Mouse (Mus musculus) telencephalon, adult 2 months (tissue): ENCODE measurements around the gene Clic1.

Source experiments
- DNase-seq: peaks from one replicate; pipeline ENCODE4 v3.0.0-alpha.2; 2011; ENCODE audit warnings: low read depth, low spot score

The Clic1 gene

DNA sequence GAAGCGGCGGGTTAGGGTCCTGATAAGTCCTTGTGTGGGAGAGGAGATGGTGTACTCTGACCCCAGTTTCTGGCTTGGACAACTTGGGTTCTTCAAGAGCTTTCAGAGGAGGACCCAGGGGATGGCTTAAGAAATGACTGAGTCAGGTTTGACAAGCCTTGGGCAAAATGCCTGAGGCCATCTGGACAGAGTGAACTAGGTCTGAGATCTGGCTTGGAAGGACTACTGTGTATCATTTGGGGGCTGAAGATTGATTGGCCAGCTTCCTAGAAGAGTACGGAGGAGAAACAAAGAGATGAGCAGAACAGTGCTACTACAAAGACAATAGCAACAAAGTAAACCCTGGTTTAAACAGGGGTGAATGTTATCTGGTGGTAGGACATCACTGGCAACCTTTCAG lies 13.7 kb downstream of the Clic1 start:
- DNase-seq = no peak

DNA sequence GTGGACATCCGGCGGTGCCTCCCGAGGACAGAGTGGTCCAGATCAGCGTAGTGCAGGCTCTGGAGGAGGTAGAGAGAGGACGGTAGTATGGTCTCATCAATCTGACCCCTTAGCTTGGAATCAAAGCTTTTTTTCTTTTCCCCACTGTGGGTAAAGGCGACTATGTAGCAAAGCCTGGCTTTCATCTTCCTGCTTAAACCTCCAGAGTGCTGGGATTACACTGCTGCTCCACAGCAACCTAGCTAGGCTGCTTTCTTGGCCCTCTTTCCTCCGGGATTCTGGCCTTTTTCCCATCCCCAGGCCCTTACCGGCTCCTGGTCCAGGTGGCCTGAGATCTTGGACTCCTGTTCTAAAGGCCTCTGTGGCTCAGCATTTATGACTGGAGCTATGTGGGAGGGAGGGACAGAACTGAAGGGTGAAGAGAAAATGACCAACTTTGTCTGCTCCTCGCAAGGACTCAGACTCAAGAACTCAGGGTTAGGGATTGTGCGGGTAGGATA lies 14.7 kb downstream of the Clic1 start:
- no peak for DNase-seq

DNA sequence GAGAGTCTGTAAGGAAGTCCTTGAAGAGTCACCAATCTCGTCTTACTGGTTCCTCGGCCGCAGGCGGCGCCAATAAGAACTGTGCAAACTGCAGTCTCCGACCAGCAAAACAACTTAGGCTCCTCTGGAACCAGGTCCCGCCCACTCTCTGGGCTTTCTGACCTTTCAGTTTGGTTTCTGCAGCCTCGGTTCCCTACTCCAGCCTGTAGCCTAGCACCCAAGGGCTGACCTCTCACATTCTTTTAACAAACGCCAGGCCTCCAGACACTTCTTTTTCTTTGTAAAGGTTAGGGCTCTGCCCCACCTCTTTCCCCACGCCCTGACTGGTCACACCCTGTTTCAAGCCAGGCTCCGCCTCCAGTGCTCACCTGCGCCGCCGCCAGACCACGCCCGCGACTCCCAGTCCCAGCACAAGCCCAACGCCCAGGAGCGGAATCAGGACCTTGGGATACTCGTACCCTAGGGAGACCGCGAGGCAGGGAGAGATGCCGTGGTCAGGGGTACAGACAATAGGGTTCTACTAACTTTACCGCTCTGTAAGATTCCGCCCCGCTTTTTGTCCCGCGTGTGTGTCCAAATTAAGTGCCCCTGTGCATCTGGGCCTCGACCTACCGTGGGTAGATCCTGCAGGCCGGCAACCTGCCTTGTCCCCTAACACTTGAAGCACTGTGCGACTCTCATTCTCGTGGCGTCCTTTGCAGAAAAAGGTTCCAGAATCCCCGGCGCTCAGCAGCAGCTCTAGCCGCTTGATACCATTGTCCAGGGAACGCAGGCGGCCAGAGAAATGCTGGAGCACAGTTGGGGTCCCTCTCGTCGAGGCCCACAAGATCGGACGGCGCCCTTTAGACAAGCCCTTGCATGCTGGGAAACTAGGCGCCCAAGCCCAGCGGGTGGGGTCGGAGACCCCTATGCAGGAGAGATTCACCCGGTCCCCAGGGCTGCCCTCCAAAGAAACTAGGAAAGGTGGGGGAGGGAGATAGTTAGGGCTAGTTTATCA lies 15.5 kb downstream of the Clic1 start, which contains the start of gene Ly6g6c:
Gene Ly6g6c, plus strand, starts transcription at position 438 of the 997 bp plus-strand sequence.
- DNase-seq = no peak

DNA sequence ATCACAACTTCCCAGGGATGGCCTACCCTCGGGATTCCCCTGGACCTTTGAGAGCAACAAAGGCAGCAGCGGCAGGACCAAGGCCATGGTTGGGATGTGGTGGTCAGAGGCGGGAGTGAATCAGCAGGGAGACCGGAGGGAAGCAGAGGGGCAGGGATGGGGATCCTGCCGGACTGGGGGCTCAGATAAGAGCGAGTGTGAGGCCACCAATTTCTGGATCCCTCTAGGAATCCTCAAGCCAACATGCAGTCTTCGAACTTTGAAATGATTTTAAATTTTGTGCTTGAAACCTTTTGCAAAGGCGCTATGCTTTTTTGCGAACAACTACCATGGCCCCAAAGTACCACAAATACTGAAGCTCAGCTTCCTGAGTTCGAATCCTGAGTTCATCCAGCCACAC lies 16.3 kb downstream of the Clic1 start, which contains the start of gene Mpig6b:
Gene Mpig6b, minus strand, starts transcription at position 101 of the 400 bp plus-strand sequence.
- DNase-seq = no peak

DNA sequence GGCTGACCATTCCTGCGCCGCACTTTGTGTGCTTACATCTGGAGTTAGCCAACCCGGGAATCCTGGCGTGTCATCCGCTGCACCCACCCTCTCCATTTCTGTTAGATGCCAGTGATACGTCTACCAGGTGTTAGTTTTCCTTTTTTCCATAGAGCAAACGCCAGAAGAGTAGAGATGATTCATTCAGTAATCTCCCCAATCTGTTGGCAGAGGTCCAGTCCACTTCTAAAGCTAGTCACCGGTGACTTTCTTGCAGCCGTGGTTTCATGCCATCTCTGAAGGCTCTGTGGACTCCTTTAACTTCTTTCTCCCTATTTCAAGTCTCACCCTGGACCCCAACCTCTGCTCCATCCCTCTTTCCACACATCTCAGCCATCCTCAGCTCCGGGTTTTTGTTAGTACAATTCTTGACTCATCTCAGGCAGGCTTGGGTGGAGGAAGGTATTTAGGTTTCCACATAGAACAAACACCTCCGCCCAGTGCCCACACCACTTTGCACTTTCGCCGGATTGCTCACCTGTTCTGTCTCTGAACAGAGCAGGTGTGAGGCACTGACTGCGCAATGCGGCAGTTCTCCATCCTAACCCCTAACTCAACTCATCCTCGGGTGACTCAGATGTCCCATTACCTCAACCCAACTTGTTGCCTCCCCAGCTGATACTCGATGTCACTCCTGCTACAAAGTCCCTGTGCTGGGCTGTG lies 18.6 kb downstream of the Clic1 start:
- DNase-seq = no peak

DNA sequence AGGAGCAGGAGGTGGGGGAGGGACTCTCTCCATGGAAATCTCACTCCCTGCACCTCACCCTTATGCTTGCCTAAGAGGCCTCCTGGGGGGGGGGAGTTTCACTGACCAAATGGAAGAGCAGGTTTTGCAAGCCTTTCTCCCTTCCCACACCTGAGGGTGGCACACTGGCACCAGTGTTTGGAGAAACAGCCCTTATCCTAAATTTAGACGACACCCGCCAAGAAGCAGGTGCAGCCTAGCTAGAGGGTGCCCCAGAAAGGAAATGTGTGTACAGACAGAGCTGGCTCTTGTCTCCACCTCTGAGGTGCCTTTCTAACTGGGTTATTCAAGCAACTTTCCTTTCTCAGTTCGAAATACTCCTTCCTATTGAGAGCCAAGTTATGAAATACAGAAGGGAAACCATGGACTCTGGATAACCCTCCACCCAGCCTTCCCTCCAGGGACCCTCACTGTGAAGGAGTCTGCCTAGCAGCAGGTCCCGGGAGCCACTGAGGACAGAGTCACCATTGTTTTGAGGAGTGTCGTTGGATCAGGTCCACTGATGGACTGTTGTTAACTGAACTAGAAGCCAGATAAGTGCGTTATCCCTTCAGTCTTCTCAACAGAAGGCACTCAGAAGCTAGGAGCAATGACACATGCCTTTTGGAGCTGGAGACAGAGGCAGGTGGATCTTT lies 20.9 kb downstream of the Clic1 start:
- DNase-seq = no peak

DNA sequence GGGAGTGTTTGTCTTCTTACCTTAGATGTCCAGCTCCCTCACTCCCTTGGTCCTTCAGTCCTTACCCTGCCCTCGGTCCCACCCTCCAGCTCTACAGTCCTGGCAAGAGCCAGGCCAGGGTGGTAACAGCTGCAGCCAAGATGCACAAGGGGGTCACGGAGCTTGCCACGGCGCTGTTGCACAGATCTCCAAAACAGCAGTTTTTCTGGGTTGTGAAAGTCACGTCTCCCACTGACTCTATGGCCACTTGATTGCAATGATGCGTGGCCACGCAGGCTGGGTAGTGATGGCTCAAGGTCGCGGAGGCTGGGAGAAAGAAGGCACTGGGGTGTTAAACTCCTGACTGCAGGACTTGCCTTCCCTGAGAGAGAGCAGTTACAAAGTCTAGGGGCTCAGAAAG lies 21.7 kb downstream of the Clic1 start:
- no peak for DNase-seq

DNA sequence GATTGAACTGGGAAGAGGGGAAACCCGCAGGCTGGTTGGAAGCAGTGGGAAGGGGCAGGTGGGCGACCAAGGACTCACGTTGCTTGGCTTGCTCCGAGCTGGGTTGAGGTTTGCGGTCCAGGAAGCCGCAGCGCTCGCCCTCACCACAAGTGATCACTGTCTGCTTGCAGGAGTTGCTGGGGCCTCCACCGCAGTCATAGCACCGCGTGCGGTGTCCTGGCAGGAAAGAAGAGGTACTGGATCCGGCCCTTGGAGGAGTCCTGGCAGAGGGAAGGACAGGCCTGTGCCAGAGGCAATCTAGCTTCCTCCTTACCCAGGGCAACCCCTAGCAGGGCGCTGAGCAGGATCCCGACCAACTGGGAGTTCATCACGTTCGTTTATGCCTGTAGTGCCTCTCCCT lies 24.3 kb downstream of the Clic1 start:
- no peak for DNase-seq

DNA sequence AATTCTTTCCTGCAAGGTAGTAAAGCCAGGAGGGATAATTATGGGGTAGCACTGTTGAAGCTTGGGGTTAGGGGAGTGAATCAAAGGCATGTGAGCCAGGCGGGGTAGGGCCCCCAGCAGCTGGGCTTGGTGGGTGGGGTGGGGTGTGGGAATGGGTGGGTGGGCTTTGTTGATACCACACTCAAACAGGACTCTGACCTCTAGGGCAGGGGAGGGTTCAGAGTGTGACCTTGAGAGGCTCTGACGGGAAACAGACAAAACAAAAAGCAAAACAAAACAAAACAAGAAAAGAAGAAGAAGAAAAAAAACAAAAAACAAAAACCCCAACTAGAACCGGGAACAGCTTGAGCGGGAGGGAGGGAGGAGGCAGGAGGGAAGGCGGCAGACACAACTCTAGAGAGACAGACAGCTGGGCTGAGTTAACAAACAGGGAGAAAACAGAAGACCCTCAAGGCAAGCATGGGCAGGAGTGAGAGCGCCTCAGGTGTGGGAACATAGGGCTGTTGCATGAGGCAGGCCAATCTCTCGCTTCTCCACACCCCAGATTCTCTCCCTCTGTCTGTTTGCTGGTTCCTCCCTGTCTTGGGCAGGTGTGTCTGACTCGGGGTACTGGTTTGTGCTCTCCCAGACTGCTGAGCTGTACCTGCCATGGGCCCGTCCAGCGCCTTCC lies 26.9 kb downstream of the Clic1 start, which contains the start of gene Ly6g6e:
Gene Ly6g6e, plus strand, starts transcription at position 396 of the 670 bp plus-strand sequence.
- DNase-seq = no peak

DNA sequence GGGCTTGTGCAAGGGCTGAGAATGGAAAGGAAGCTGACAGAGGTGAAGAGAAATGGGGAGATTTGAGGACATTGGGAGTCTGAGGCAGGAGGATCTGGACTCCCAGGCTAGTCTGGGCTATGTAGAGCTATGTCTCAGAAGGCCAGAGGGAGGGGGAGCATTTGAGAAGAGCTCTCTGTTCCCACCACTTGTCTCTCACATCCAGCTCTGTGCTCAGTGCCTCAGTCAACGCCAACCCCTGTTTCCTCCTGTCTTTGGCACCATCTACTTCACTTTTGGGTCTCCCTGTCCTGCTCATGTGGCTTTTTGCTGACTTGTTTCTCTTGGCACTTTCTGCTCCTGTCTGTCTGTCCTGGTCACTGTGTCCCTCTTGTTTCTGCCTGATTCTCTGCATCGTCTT lies 27.5 kb downstream of the Clic1 start:
- DNase-seq = no peak

DNA sequence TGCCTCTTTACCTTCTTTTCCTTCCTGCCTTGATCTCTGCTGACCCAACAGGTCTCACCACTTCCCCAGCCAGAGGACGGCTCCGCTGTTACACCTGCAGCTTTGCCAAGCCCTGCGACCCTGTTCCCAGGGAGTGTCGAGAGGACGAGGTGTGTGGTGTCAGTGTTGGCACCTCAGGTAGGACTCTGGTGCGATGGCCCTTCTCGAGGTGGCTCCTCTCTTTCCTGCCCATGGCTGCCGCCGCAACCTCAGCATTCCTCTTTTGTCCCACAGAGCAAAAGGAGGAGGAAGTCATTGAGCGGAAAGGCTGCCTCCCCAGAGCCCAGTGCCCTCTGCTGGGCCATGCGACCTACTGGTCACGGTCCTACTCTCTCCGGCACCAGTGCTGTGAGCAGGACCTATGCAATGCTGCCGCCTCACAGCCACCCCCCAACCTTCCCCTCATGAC lies 28.0 kb downstream of the Clic1 start, which contains the start of gene Ly6g6d:
Gene Ly6g6d, minus strand, starts transcription at position 280 of the 448 bp plus-strand sequence.
- no peak for DNase-seq

DNA sequence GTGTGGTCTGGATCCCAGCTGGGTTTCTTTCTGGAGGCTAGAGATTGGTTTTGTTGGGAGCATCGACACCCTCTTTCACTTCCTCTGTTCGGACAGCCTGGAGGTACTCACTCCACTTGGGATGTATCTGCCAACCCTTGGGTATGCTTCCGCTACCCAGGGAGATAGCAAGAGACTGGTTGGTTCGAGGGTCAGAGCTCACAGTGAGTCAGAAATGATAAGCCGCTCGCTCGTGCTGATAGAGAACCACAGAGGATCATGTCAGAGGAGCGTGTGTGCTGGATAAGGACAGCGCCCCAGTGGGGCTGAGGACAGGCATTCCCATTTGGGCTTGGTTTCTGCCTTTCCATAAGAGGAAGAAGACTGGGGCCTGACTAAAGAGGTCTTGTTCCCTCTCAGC lies 30.0 kb downstream of the Clic1 start:
- no peak for DNase-seq

DNA sequence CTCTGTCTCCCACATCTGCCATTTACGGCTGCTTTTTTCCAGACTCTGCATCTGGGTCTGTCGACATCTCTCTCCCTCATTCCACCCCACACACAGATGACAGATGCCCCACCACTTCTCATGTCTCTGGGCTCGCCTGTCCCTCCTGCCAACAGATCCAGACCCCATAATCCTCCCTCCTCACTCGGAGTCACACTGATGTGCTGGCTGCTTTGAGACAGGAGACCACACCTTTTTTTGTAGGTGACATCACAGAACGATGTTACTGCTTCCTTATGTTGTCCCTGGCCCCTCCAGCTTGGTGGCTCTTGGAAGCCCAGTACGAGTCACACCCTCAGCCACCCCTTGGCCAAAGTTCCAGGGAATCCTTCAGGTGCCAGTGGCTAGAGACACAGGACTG lies 30.5 kb downstream of the Clic1 start:
- DNase-seq = no peak

DNA sequence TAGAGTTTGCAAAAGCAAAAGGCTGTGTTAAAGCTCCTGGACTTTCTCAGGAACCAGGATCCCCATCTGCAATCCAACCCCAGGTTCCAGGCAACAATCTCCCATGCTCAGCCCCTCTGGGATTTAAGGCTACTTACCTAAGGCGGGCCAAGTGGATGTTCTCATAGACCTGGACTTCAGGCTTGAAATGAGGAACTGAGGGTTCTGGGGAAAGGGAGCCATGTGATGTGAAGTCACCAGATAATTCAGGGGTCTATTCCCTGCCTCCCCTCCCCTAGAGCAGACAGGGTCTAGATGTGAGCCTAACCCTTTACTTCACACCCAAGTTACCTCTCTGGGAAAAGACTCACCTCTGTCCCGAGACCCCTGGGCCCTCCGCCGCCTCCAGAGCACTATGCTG lies 30.9 kb downstream of the Clic1 start:
- DNase-seq = no peak

DNA sequence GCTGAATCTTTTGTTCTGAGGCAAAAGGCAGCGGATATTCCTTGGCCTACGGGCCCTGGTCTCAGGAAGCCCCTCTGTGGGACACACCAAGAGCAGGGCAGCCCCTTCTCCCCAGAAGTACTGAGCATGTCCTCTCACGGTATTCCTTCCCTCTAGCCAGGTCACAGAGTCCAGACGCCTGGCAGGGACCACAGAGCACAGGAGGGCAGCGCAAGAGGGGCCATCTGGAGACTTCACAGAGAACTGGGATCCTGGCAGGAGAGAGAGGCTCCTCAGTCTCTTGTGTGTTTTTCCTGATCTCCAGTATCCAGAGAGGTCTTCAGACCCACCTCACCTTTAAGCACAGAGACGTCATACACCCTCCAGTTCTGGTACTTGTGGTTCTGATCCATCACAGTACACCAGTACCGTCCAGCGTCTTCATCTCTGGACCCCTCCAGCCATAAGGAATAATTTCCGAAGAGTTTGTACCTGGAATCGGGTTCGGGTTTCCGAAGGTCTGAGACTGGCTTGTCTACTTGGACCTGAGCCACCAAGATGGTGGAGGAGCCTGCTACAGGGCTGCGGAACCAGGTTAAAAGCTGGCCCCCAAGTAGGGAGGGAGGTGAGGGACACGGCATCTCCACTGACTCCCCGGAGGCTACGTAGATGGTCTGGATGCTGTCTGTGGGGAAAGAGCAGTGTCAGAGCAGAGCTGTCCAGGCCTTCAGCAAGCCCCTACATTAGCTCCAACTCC lies 33.2 kb downstream of the Clic1 start:
- DNase-seq = no peak

DNA sequence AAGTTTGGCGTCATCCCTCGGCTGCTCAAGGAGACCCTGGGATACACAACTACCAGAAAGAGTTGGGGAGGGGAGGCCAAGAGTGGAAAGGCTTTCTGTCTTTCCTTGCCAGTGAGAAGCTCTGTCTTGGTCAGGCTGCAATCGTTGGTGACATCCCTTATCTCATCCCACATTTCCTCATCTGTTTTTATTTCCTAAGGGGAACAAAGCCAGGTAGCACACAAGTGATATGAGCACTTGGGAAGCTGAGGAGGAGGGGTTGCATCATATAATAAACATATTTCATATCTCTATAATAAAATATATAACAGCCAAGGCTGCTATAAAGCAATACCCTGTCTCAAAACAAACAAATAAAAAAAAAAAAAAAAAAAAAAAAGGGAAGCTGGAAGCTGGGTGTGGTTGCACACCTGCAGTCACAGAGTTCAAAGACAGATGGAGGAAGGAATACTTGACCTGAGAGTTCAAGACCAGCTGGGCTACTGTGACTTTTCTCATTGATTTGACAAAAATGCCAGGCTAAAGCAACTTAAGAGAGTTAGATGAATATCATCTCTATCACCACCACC lies 34.2 kb downstream of the Clic1 start:
- DNase-seq = no peak

DNA sequence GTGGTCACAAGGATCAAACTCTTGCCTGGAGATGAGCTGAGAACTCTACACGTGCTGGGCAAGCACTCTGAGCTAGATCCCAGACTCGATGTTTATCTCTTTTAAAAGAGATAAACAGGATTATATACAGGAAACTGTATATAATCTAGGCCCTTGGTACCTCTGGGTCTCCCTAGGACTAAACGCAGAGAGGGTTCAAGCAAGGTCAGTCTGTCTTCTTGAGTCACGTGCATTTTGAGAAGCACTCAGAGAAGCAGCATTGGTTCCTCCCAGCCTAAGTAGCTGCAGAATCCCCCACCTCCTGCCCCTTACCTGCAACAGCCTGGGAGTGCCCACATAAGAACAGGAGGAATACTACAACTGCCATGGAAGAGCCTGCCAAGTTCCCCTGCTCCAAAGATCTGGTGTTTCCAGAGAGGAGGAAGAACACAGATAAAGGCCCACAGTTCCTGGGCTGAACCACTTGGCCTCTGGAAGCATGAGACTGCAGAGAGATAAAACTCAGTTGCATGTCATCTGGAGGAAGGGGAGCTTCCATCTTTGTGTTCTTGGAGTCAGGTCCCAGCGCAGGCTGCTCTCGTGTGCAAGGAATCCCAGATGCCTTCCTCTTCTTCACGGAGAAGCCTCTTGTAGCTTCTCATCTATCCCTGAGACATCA lies 35.6 kb downstream of the Clic1 start, which contains the start of gene Ly6g6f:
Gene Ly6g6f, minus strand, starts transcription at position 403 of the 658 bp plus-strand sequence.
- no peak for DNase-seq

DNA sequence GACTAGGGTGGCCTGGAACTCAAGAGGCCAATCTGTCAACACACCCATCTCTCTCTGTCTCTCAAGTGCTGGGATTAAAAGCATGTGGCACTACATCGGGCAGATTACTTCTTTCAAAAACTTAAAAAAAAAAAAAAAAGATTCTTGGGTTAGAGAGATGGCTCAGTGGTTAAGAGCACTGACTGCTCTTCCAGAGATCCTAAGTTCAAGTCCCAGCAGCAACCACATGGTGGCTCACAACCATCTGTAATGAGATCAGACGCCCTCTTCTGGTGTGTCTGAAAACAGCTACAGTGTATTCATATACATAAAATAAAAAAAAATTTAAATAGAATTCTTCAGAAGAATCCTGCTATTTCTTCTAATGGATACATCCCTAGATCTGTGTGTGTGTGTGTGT lies 38.4 kb downstream of the Clic1 start:
- DNase-seq = no peak
